Mouse (Mus musculus) embryonic facial prominence, embryonic 11.5 days (tissue): ENCODE measurements around the gene 3100002H09Rik. TPM values are rescaled to one million over a fixed set of nuclear protein-coding genes. Genes with fewer than 3 reads are reported as not detected.

Experiments used
- ATAC-seq: fragments of 200-750 bp; cut with Nextera tagmentation; replicated peaks from 2 replicates; pipeline ENCODE4 v1.8.0; 2017; ENCODE audit warnings: low read depth; ENCODE audit not compliant: insufficient number of reproducible peaks, low FRiP score, low TSS enrichment
- DNase-seq: peaks from one replicate; pipeline ENCODE4 v3.0.0-alpha.2; 2015; ENCODE audit warnings: low spot score
- H3K27ac ChIP-seq: fragments of 300-500 bp; sonication (generic); replicated peaks from 2 replicates; pipeline ENCODE4 v1.5.1; 2014; ENCODE audit warnings: mild to moderate bottlenecking, low read depth, low read length, control low read depth
- H3K27me3 ChIP-seq: fragments of 300-500 bp; sonication (generic); 2 replicates; pipeline ENCODE4 v1.6.1; 2014; ENCODE audit warnings: mild to moderate bottlenecking, low read length, moderate library complexity, mixed read lengths; ENCODE audit not compliant: control insufficient read depth, insufficient read depth
- H3K36me3 ChIP-seq: fragments of 300-500 bp; sonication (generic); replicated peaks from 2 replicates; pipeline ENCODE4 v1.6.1; 2014; ENCODE audit warnings: low read depth, mild to moderate bottlenecking, low read length, moderate library complexity, mixed read lengths; ENCODE audit not compliant: control insufficient read depth, insufficient read depth
- H3K4me1 ChIP-seq: fragments of 300-500 bp; sonication (generic); 2 replicates; pipeline ENCODE4 v1.6.1; 2014; ENCODE audit warnings: low read length, mixed read lengths; ENCODE audit not compliant: control insufficient read depth, insufficient read depth
- H3K4me2 ChIP-seq: fragments of 300-500 bp; sonication (generic); 2 replicates; pipeline ENCODE4 v1.6.1; 2014; ENCODE audit warnings: low read depth, mild to moderate bottlenecking, control low read depth, low read length, moderate library complexity
- H3K4me3 ChIP-seq: fragments of 300-500 bp; sonication (generic); 2 replicates; pipeline ENCODE4 v1.5.1; 2014; ENCODE audit warnings: low read depth, low read length, control low read depth
- H3K9ac ChIP-seq: fragments of 300-500 bp; sonication (generic); replicated peaks from 2 replicates; pipeline ENCODE4 v1.6.1; 2014; ENCODE audit warnings: mild to moderate bottlenecking, control low read depth, low read length
- H3K9me3 ChIP-seq: fragments of 300-500 bp; sonication (generic); replicated peaks from 2 replicates; pipeline ENCODE4 v1.6.1; 2016; ENCODE audit warnings: mild to moderate bottlenecking, low read length, inconsistent platforms, mixed read lengths; ENCODE audit not compliant: control insufficient read depth
- WGBS: fragments of 180-500 bp; shearing (Covaris S2); extraction: QIAGEN DNeasy Blood & Tissue Kit; methylation state at CpG from one replicate; pipeline ENCODE4 v1.1.7; 2014; 5-methylcytosine and 5-hydroxymethylcytosine counted together
- polyA plus RNA-seq: library from polyadenylated mRNA; unstranded; fragments of >200 nt; fragmentation: Nextera tagmentation; extraction: Ambion mirVana; gene quantifications from 2 replicates; pipeline ENCODE4 v1.2.1, GENCODE M21; 2014

3100002H09Rik gene
- polyA plus RNA-seq: not detected in 2 replicates

- no peaks in the 10 kb centered on the region for H3K27me3 ChIP-seq
- no peak within 1 kb of the TSS for H3K4me2 ChIP-seq
- no peaks in the 10 kb centered on the region for H3K4me1 ChIP-seq
- ATAC-seq (no peak), DNase-seq (no peak)
- no peaks in the 10 kb centered on the region for H3K9me3 ChIP-seq
- no peak within 1 kb of the TSS for H3K4me3 ChIP-seq
- no peaks in the 10 kb centered on the region for H3K36me3 ChIP-seq
- H3K27ac ChIP-seq: no peak within 1 kb of the TSS
- WGBS: 72% methylated on average over 2 of the region's 2 CpGs
- H3K9ac ChIP-seq: no peak within 1 kb of the TSS
Measured at GRCm38 (mm10) chr4:124610703-124611102, at the start of gene 3100002H09Rik. Gene 3100002H09Rik (minus strand): TSS chr4:124610803.

- Histone ChIP-seq H3K9me3 (no peaks in the 10 kb centered on the region), H3K27ac (no peak overlapping the region), H3K9ac (peak overlapping the region; percentile 10)
Measured at GRCm38 (mm10) chr4:124659251-124660217, 48.9 kb upstream of the 3100002H09Rik start.

GRCm38 (mm10) chr4:124658412-124658851 lies 47.8 kb upstream of the 3100002H09Rik start:
- H3K4me2 ChIP-seq: peak overlapping the region; percentile 99
- H3K27ac ChIP-seq: no peak overlapping the region
- peak overlapping the region; percentile 34; the same call in 1 of the 2 replicates for H3K9ac ChIP-seq
- no peak for ATAC-seq
- H3K4me3 ChIP-seq: peak overlapping the region; percentile 60
- no peaks in the 10 kb centered on the region for H3K9me3 ChIP-seq
- WGBS: under 1% methylated on average over 39 of the region's 39 CpGs
- no peaks in the 10 kb centered on the region for H3K36me3 ChIP-seq
- peaks cover 55% of the 10 kb centered on the region for H3K27me3 ChIP-seq
- DNase-seq: peak; percentile 39
- H3K4me1 ChIP-seq: no peaks in the 10 kb centered on the region; the same call in 1 of the 2 replicates

More at GRCm38 (mm10) chr4:124659251-124660217, 48.9 kb upstream of the 3100002H09Rik start:
- ATAC-seq (no peak), DNase-seq (peak; percentile 24)
- H3K4me1 ChIP-seq: no peaks in the 10 kb centered on the region; the same call in 1 of the 2 replicates
- H3K4me3 ChIP-seq: peak overlapping the region; percentile 60
- peaks cover 55% of the 10 kb centered on the region for H3K27me3 ChIP-seq
- H3K4me2 ChIP-seq: peak overlapping the region; percentile 32
- H3K36me3 ChIP-seq: no peaks in the 10 kb centered on the region
- under 1% methylated on average over 66 of the region's 68 CpGs for WGBS

- ATAC-seq: no peak; the same call in 1 of the 2 replicates
- no peak for DNase-seq
- no peaks in the 10 kb centered on the region for H3K9me3 ChIP-seq
- peak overlapping the region; percentile 60 for H3K4me3 ChIP-seq
- no peak overlapping the region for H3K27ac ChIP-seq
- peak overlapping the region; percentile 53 for H3K9ac ChIP-seq
- no peaks in the 10 kb centered on the region for H3K36me3 ChIP-seq
- no peaks in the 10 kb centered on the region; the same call in 1 of the 2 replicates for H3K4me1 ChIP-seq
- H3K27me3 ChIP-seq: peaks cover 55% of the 10 kb centered on the region
- WGBS: under 1% methylated on average over 49 of the region's 61 CpGs
- H3K4me2 ChIP-seq: peak overlapping the region; percentile 99
Measured at GRCm38 (mm10) chr4:124657781-124658180, 47.2 kb upstream of the 3100002H09Rik start.

- H3K27ac ChIP-seq: no peak overlapping the region
- H3K27me3 ChIP-seq: peaks cover 55% of the 10 kb centered on the region
- H3K9me3 ChIP-seq: no peaks in the 10 kb centered on the region
- ATAC-seq: peak; percentile 87
- peak overlapping the region; percentile 53 for H3K9ac ChIP-seq
- H3K4me1 ChIP-seq: no peaks in the 10 kb centered on the region; the same call in 1 of the 2 replicates
- peak overlapping the region; percentile 99 for H3K4me2 ChIP-seq
- peak overlapping the region; percentile 60 for H3K4me3 ChIP-seq
- WGBS: under 1% methylated on average over 65 of the region's 92 CpGs
- no peaks in the 10 kb centered on the region for H3K36me3 ChIP-seq
- DNase-seq: peak; percentile 93
Measured at GRCm38 (mm10) chr4:124656854-124657650, 46.4 kb upstream of the 3100002H09Rik start.

GRCm38 (mm10) chr4:124656518-124656853 lies 45.9 kb upstream of the 3100002H09Rik start, which contains the start of gene Pou3f1:
Gene Pou3f1 (plus strand): TSS chr4:124656807.
- Histone ChIP-seq H3K4me3 (peak within 1 kb of the TSS; percentile 60), H3K27me3 (peaks cover 51% of the 10 kb centered on the region), H3K4me1 (no peaks in the 10 kb centered on the region; the same call in 1 of the 2 replicates), H3K36me3 (no peaks in the 10 kb centered on the region), H3K9ac (peak within 1 kb of the TSS; percentile 53), H3K27ac (no peak within 1 kb of the TSS), H3K9me3 (no peaks in the 10 kb centered on the region), H3K4me2 (peak within 1 kb of the TSS; percentile 99)
- peak; percentile 5; the same call in 1 of the 2 replicates for ATAC-seq
- under 1% methylated on average over 15 of the region's 15 CpGs for WGBS
- peak; percentile 18 for DNase-seq

- H3K4me3 ChIP-seq: no peak overlapping the region
- peaks cover 26% of the 10 kb centered on the region for H3K27me3 ChIP-seq
- no peak for ATAC-seq
- WGBS: 1% methylated on average over 9 of the region's 9 CpGs
- H3K9me3 ChIP-seq: no peaks in the 10 kb centered on the region
- H3K36me3 ChIP-seq: no peaks in the 10 kb centered on the region
- H3K4me1 ChIP-seq: no peaks in the 10 kb centered on the region; the same call in 1 of the 2 replicates
- H3K27ac ChIP-seq: no peak overlapping the region
- H3K9ac ChIP-seq: no peak overlapping the region
- DNase-seq: peak; percentile 57
- no peak overlapping the region for H3K4me2 ChIP-seq
Measured at GRCm38 (mm10) chr4:124652886-124653285, 42.3 kb upstream of the 3100002H09Rik start.
